Mouse (Mus musculus) hindbrain, embryonic 14.5 days (tissue): ENCODE measurements at regions not wholly inside any gene's neighbourhood (a gene's known extent, or its start where the extent isn't known, plus 50 kb on each side); places are given as distances from the start of the nearest gene placed in this dataset.

Experiments used
- ATAC-seq: fragments of 200-750 bp; cut with Nextera tagmentation; 2 replicates; pipeline ENCODE4 v1.8.0; 2017; ENCODE audit warnings: moderate number of reproducible peaks, mild to moderate bottlenecking, moderate TSS enrichment, moderate library complexity; ENCODE audit not compliant: low FRiP score
- DNase-seq: peaks from one replicate; pipeline ENCODE4 v3.0.0-alpha.2; 2015; ENCODE audit warnings: low spot score
- H3K27ac ChIP-seq: fragments of 300-500 bp; sonication (generic); 2 replicates; pipeline ENCODE4 v1.5.1; 2014; ENCODE audit warnings: mild to moderate bottlenecking, moderate library complexity
- H3K27me3 ChIP-seq: fragments of 300-500 bp; sonication (generic); 2 replicates; pipeline ENCODE4 v1.6.1; 2014; ENCODE audit warnings: mild to moderate bottlenecking, low read length, mixed read lengths; ENCODE audit not compliant: control insufficient read depth, insufficient read depth
- H3K36me3 ChIP-seq: fragments of 300-500 bp; sonication (generic); replicated peaks from 2 replicates; pipeline ENCODE4 v1.6.1; 2014; ENCODE audit not compliant: control insufficient read depth, insufficient read depth
- H3K4me1 ChIP-seq: fragments of 300-500 bp; sonication (generic); replicated peaks from 2 replicates; pipeline ENCODE4 v1.6.1; 2014; ENCODE audit warnings: antibody characterized with exemption, low read length, mixed read lengths; ENCODE audit not compliant: control insufficient read depth, insufficient read depth
- H3K4me2 ChIP-seq: fragments of 300-500 bp; sonication (generic); replicated peaks from 2 replicates; pipeline ENCODE4 v1.6.1; 2014; ENCODE audit warnings: mild to moderate bottlenecking, moderate library complexity
- H3K4me3 ChIP-seq: fragments of 300-500 bp; sonication (generic); replicated peaks from 2 replicates; pipeline ENCODE4 v1.5.1; 2014; ENCODE audit warnings: mild to moderate bottlenecking, low read length
- H3K9ac ChIP-seq: fragments of 300-500 bp; sonication (generic); 2 replicates; pipeline ENCODE4 v1.6.1; 2014
- H3K9me3 ChIP-seq: fragments of 300-500 bp; sonication (generic); 2 replicates; pipeline ENCODE4 v1.6.1; 2016; ENCODE audit warnings: low read length; ENCODE audit not compliant: control insufficient read depth
- WGBS: fragments of 180-500 bp; shearing (Covaris S2); extraction: QIAGEN DNeasy Blood & Tissue Kit; methylation state at CpG from one replicate; pipeline ENCODE4 v1.1.7; 2014; 5-methylcytosine and 5-hydroxymethylcytosine counted together

DNA sequence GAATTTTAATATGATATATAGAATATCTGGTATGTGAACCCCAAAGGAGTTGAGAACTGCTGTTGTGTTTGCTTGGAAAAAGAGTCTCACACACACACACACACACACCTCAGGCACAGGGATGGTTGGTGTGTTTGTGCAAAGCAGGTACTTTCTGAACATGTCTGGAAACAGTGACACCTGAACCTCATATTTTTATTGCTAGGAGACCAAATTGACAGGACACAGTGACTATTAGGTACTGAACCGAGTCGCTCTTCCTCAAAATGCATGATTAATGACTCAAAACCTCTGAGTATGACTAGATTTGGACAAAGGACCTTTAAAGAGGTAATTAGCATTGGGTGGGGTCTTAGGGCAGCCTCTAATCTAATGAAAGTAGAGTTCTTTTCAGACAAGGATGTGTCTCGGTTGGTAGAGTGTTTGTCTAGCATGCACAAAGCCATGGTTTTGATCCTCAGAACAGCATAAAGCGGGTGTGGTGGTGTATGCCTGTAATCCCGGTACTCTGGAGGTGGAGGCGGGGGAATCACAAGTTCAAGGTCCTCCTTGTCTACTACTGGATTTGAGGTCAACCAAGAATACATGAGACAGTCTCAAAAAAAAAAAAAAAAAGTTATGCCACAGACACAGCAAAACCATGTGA lies 191.0 kb upstream of the Map3k1 start:
- Histone ChIP-seq H3K4me3 (no peak overlapping the region), H3K4me2 (no peak overlapping the region), H3K36me3 (no peaks in the 10 kb centered on the region), H3K27ac (no peak overlapping the region), H3K27me3 (no peaks in the 10 kb centered on the region), H3K9me3 (no peaks in the 10 kb centered on the region), H3K9ac (no peak overlapping the region), H3K4me1 (peaks cover 40% of the 10 kb centered on the region)
- ATAC-seq: no peak
- no peak for DNase-seq
- WGBS: 91% methylated on average over 6 of the region's 6 CpGs

DNA sequence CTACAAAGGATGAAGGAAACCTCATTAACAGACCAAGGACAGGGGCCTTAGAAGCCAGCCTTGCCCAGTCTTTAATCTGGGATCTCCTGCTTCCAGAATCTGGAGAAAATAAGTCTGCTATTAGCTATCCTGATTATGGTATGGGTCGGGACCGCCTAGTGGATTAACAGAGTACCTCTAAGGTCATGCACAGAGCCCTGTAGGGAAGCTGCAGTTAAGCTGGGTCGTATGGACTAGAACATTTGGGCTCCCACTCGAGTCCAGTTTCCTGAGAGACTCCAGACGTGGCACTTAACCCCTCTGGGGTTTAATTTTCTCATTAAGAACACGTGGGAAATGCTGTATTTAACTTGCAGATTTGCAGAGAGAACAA lies 191.5 kb upstream of the Map3k1 start:
- Histone ChIP-seq H3K9me3 (no peaks in the 10 kb centered on the region), H3K27me3 (no peaks in the 10 kb centered on the region), H3K36me3 (no peaks in the 10 kb centered on the region), H3K4me3 (no peak overlapping the region), H3K27ac (no peak overlapping the region; the same call in 1 of the 2 replicates), H3K4me2 (no peak overlapping the region), H3K9ac (no peak overlapping the region), H3K4me1 (peaks cover 40% of the 10 kb centered on the region)
- WGBS: 45% methylated on average over 6 of the region's 6 CpGs
- no peak for ATAC-seq
- DNase-seq: no peak

DNA sequence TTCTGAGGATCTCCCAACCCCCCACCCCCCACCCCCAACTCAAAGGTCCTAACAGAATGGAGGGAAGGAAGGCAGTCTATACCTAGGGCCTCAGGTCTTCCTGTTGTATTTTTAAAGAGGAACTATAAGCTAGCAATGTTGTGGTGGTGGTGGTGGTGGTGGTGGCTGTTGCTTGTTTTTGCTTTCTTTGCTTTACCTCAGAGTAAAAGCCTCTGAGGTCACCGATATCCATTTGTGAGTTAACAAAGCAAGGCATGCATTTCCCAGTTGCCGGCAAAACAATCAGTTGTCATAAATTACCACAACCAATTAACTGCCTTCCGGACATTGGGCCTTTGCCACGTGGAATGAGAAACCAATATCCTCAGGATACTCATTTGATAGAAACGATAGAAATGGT lies 191.9 kb upstream of the Map3k1 start:
- Histone ChIP-seq H3K27ac (peak overlapping the region; percentile 14; the same call in 1 of the 2 replicates), H3K9me3 (no peaks in the 10 kb centered on the region), H3K9ac (no peak overlapping the region), H3K4me2 (no peak overlapping the region), H3K36me3 (no peaks in the 10 kb centered on the region), H3K4me3 (no peak overlapping the region), H3K4me1 (peaks cover 40% of the 10 kb centered on the region), H3K27me3 (no peaks in the 10 kb centered on the region)
- DNase-seq: no peak
- ATAC-seq: no peak
- 38% methylated on average over 5 of the region's 5 CpGs for WGBS

DNA sequence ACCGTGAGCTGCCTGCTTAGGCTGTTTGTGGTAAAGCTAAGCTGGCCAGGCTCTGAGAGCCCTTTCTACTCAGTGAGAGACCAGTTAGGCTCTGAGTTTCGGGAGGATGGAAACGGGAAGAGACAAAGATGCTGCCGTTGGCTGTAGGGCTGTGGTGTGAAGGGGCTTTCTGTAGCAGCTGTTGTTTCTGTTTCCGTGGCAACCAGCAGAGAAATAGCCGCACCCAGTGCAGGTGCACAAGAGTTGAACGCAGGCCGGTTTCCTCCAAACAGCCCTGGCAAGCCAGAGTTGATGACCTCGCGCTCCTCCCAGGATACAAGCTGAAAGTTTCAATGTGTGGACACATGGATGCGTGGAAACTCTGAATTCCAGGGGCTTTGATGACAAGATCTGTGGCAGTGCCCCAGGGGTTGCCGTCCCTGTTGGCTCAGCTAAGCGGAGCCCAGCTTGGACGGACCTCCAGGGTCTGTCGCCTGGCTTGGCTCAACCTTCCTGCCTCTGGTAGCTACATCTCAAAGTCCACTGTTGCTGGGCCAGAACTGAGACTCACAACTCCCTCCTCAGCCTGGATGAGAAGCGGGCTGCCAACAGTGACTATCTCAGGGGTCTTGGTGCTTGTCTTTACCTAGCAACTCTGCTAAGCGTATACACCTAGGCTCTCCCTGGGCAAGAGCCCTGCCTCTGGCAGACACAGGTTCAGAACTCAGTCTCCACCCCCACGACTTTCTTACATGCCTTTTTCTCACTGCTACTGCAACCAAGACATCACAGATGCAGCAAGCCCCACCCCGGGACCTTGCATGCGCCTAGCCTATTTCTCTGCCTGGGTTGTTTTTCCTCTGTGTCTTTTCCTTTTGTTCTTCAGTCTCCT lies 192.6 kb upstream of the Map3k1 start:
- peak overlapping the region; percentile 14; the same call in 1 of the 2 replicates for H3K27ac ChIP-seq

DNA sequence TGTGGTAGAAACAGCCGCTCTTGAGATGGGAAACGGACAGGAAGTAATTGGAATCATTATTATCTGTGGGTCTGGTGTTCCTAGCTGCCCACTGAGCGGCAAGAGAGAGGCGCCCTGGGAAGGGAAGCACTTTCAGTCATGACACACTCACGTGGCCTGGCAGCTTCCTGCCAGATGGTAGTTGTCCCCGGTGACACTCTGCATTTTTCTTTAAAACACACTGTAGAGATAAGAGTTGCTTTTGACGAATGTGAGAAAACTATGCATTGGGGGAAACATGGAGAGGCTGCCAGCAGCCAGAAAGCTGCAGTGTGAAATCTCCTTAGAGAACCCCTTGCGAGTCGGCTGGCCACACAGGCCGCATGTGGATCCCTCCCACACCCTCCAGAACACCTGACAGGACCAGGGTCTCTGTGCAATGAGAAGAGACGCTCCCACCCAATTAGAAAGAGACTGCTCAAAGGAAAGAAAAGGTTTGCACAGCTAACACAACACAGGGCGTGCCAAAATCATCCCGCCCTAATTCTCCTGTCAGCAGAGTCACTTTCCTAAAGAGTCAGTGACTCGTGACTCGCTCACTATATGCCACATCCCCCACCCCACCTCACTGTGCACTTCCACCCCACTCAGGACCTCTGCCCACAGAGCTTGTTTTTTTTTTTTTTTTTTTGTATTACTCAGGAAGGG lies 194.0 kb upstream of the Map3k1 start:
- H3K36me3 ChIP-seq: no peaks in the 10 kb centered on the region
- no peak overlapping the region for H3K4me2 ChIP-seq
- peaks cover 27% of the 10 kb centered on the region for H3K4me1 ChIP-seq
- H3K9ac ChIP-seq: no peak overlapping the region
- ATAC-seq: 0 out of 2 replicates have a peak, but pooled peaks have one; percentile 38
- no peak overlapping the region for H3K4me3 ChIP-seq
- DNase-seq: no peak
- H3K27ac ChIP-seq: no peak overlapping the region
- no peaks in the 10 kb centered on the region for H3K27me3 ChIP-seq
- WGBS: 53% methylated on average over 15 of the region's 15 CpGs
- H3K9me3 ChIP-seq: no peaks in the 10 kb centered on the region

More for the DNA sequence above, 192.6 kb upstream of the Map3k1 start:
- Histone ChIP-seq H3K27me3 (no peaks in the 10 kb centered on the region), H3K9me3 (no peaks in the 10 kb centered on the region), H3K9ac (no peak overlapping the region), H3K4me1 (peaks cover 35% of the 10 kb centered on the region), H3K4me2 (no peak overlapping the region), H3K4me3 (no peak overlapping the region), H3K36me3 (no peaks in the 10 kb centered on the region)
- DNase-seq: peak; percentile 59
- no peak for ATAC-seq
- WGBS: 39% methylated on average over 20 of the region's 20 CpGs

DNA sequence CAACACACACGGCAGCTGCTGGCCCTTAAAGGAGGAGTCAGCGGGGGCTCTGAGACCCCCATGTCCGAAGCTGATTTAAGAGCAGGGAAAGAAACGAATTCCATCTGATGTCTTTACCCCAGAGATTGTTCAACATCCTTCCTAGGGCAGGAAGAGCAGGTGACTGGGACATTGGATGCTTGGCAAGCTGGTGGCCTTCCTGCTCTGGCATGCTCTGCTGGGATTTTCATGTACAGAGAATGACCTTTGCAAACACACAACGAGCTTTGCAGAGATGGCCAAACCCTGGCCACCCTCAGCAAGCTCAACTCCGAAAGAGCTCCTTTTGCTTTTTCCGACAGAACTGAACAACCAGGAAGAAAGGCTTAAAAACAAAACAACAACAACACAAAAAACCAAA lies 194.7 kb upstream of the Map3k1 start:
- H3K4me2 ChIP-seq: no peak overlapping the region
- no peaks in the 10 kb centered on the region for H3K27me3 ChIP-seq
- no peak for DNase-seq
- no peaks in the 10 kb centered on the region for H3K9me3 ChIP-seq
- H3K4me3 ChIP-seq: no peak overlapping the region
- WGBS: 85% methylated on average over 7 of the region's 7 CpGs
- no peaks in the 10 kb centered on the region for H3K36me3 ChIP-seq
- no peak overlapping the region for H3K9ac ChIP-seq
- H3K4me1 ChIP-seq: peaks cover 27% of the 10 kb centered on the region
- no peak overlapping the region for H3K27ac ChIP-seq
- no peak for ATAC-seq

DNA sequence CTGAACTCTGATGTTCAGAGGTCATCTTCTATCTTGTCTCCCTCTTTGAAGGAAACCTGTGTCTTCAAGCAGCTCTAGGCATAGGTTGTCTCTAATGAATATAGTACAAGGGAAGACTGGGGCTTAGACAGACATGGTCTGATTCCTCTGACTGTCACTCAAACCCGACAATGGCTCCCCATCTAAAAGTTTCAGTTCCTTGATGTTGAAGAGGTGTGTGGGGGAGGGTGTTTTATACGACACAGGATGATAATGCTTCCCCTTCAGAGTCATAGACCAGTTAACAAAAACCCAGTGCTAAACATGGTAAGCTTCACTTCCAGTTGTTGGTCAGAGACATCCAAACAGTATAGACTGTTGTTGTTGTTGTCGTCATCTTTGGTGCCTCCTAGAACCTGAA lies 195.3 kb upstream of the Map3k1 start:
- WGBS: 97% methylated on average over 3 of the region's 3 CpGs

DNA sequence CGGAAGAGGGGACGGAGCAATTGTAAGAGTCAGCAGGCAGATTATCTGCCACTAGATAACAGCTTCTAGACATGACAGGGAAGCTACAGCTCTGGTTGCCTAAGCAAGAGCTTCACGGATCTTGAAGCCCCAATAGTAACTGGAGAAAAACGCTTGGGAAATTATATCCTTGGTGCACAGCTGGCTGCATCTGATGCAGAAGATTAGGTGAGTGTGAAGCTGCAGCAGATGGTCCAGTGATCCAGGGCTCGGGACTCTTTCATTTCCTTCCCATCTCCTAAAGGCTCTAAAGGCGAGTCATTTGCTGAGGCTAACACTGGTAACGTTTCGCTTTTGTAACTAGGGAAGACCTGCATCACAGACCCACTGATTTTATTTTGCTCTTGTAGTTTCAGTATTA lies 196.6 kb upstream of the Map3k1 start:
- Histone ChIP-seq H3K27ac (no peak overlapping the region), H3K36me3 (no peaks in the 10 kb centered on the region), H3K27me3 (no peaks in the 10 kb centered on the region), H3K4me1 (peaks cover 24% of the 10 kb centered on the region), H3K9ac (no peak overlapping the region), H3K4me3 (no peak overlapping the region), H3K4me2 (no peak overlapping the region), H3K9me3 (no peaks in the 10 kb centered on the region)
- 83% methylated on average over 8 of the region's 8 CpGs for WGBS
- no peak for ATAC-seq
- no peak for DNase-seq

More for the DNA sequence above, 195.3 kb upstream of the Map3k1 start:
- no peaks in the 10 kb centered on the region for H3K36me3 ChIP-seq
- no peak overlapping the region for H3K4me3 ChIP-seq
- H3K9me3 ChIP-seq: no peaks in the 10 kb centered on the region
- H3K4me2 ChIP-seq: no peak overlapping the region
- H3K27me3 ChIP-seq: no peaks in the 10 kb centered on the region
- ATAC-seq (no peak), DNase-seq (no peak)
- no peak overlapping the region for H3K9ac ChIP-seq
- H3K27ac ChIP-seq: no peak overlapping the region
- peaks cover 27% of the 10 kb centered on the region for H3K4me1 ChIP-seq

DNA sequence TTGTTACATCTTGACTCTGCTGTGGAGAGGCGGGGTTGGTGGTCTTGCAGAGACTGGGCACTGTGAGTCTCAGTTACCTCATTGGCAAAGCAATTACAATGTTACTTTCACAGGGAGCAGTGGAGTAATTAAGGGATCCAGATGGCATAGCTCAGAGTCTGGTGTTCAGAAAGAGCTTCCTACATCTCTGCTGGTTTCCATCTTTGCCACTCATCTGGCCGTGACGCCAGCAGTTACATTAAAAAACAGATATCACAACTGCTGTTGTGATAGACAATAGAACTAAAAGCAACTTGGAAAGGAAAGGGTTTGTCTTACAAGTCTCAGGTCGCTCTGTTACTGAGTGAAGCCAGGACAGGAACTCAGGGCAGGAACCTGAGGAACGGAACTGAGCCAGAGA lies 200.0 kb upstream of the Map3k1 start:
- Histone ChIP-seq H3K4me3 (no peak overlapping the region), H3K4me2 (no peak overlapping the region), H3K27me3 (no peaks in the 10 kb centered on the region), H3K4me1 (no peaks in the 10 kb centered on the region), H3K9ac (no peak overlapping the region), H3K9me3 (no peaks in the 10 kb centered on the region), H3K36me3 (no peaks in the 10 kb centered on the region), H3K27ac (no peak overlapping the region)
- DNase-seq (no peak), ATAC-seq (no peak)
- WGBS: 90% methylated on average over 5 of the region's 5 CpGs
